Mouse (Mus musculus) ES-E14 (cell line): ENCODE results near the gene Ttll7.

ENCODE experiments used
- CHD2 ChIP-seq: IDR thresholded peaks from 2 replicates; pipeline ENCODE4 v1.6.1; 2014; ENCODE audit warnings: mild to moderate bottlenecking, low read depth, low read length, inconsistent platforms
- ZC3H11A ChIP-seq: IDR thresholded peaks from 2 replicates; pipeline ENCODE4 v1.6.1; 2012; ENCODE audit warnings: low read depth, mild to moderate bottlenecking, inconsistent platforms, low read length, borderline replicate concordance
- ZNF384 ChIP-seq: IDR thresholded peaks from 2 replicates; pipeline ENCODE4 v1.6.1; 2012; ENCODE audit warnings: low read depth, low read length, inconsistent platforms

- TF ChIP-seq ZNF384: no peak
- TF ChIP-seq CHD2: no peak
- no peak for TF ChIP-seq ZC3H11A
These were observed 174.1 kb downstream of the Ttll7 start for GRCm38 (mm10) chr3:147026248-147026647.
